ENCODE assay signal across 12 mouse cellular contexts in genomic region chr9:46468306-46468705, GRCm38 (mm10).
"Had no signal": no experiment of that assay in that cellular context is flagged by ENCODE, and none has a peak within 500 bp of the region (broad histone marks: within the 10 kb centered on the region; RNA-seq: fewer than 3 reads in every experiment).

No protein-coding gene starts in this region.

- H3K27me3 ChIP-seq: liver, embryonic 12.5 days; neural tube, embryonic 12.5 days had no signal

- H3K4me3 ChIP-seq: limb, embryonic 15.5 days; liver, embryonic 12.5 days; midbrain, embryonic 10.5 days; neural tube, embryonic 12.5 days had no signal

- ATAC-seq: intestine, embryonic 16.5 days; liver, embryonic 12.5 days had no signal

- H3K27ac ChIP-seq: limb, embryonic 15.5 days; liver, embryonic 12.5 days; midbrain, embryonic 10.5 days; neural tube, embryonic 12.5 days had no signal

- DNase-seq: kidney, adult 2 months; lung, embryonic 14.5 days; lung, postnatal 10 days; lung, postnatal 4 days; right cerebral cortex, adult 18-20 months; right cerebral cortex, postnatal 25 days; thymus, postnatal 36 days had no signal

- H3K4me2 ChIP-seq: limb, embryonic 15.5 days; liver, embryonic 12.5 days; lung, embryonic 14.5 days; neural tube, embryonic 12.5 days had no signal

- H3K9ac ChIP-seq: limb, embryonic 15.5 days; liver, embryonic 12.5 days; lung, embryonic 14.5 days; neural tube, embryonic 12.5 days had no signal

- H3K36me3 ChIP-seq: limb, embryonic 15.5 days; liver, embryonic 12.5 days; midbrain, embryonic 10.5 days; neural tube, embryonic 12.5 days had no signal

- H3K4me1 ChIP-seq: liver, embryonic 12.5 days had no signal

- H3K9me3 ChIP-seq: limb, embryonic 15.5 days; liver, embryonic 12.5 days; midbrain, embryonic 10.5 days; neural tube, embryonic 12.5 days had no signal
